Mouse (Mus musculus): ENCODE results near the gene Hinfp.
"Not testable (repeated sequence)": the region's sequence is repeated elsewhere in the genome, so short reads cannot be mapped to it uniquely, and the experiment has no call there.

Hinfp gene

DNA sequence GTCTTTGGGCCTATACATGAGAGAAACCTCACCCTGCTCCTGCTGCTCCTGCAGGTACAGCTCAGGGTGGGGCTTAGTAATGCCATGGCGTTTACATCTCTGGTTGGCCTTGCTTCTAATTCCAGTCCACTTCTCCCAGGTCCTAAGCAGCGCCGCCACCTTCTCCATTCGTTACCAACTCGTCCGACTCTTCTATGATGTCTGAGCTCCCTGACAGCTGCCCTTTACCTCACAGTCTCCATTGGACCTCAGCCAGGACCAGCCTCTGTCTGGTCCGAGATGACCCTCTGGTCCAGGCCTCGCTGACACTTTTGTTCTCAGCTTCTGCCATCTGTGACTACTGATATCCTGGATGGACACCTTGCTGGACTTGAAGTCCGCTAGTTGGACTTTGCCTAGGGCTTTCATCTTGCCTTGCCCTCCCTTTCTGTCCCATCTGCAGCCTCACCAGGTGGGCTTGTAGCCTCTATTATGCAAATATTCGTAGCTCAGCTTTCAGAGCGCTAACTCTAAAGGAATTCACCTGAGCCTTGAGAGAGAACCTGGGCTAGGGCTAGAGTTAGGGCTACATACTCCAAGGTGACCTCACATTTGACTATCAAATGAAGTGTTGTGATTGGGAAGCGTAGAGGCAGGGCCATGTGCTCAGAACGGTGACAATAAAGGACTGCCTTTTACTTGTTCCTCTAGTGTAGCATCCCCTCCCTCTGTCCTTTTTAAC is 27.6 kb upstream of the Hinfp start:
- DNase-seq (ENCODE audit: low spot score), result no peak

- no peak for DNase-seq (ENCODE audit: low spot score)
Measured at GRCm38 (mm10) chr9:44330736-44331135, 25.3 kb upstream of the Hinfp start.

DNA sequence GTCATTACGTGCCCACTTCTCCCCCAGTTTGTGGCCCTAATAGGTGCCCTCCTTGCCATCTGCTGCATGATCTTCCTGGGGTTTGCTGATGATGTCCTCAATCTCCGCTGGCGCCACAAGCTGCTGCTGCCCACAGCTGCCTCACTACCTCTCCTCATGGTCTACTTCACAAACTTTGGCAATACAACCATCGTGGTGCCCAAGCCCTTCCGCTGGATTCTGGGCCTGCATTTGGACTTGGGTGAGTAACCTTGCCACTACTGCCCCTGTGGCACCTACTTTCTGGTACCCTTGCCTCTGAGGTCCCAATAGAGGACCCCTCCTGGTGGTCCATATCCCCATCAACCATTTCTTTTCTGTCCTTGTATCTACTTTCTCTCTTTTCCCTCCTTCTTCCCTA is 22.5 kb upstream of the Hinfp start:
- no peak for DNase-seq (ENCODE audit: low spot score)

DNA sequence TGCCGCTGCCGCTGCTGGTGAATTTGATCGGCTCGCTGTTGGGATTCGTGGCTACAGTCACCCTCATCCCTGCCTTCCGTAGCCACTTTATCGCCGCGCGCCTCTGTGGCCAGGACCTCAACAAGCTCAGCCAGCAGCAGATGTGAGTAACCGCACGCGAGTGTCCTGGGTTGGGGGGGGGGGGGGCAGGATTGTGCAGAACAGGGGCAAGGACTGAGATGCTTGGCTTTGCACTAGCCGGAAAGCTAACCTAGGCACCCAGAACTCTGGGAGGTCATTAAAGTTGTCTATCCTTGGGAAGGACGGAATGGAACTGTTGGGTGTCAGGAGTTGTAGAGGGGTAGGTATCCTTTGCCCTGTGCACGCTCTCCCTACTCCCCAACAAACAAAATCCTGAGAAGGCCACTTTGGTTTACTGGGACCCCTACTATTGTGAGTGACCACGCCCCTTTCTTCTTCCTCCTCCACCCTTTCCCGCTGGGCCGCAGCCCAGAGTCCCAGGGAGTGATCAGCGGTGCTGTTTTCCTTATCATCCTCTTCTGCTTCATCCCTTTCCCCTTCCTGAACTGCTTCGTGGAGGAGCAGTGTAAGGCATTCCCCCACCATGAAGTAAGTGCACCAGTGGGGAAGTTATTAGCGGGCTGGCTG is 21.7 kb upstream of the Hinfp start:
- DNase-seq (ENCODE audit: low spot score), result no peak

DNA sequence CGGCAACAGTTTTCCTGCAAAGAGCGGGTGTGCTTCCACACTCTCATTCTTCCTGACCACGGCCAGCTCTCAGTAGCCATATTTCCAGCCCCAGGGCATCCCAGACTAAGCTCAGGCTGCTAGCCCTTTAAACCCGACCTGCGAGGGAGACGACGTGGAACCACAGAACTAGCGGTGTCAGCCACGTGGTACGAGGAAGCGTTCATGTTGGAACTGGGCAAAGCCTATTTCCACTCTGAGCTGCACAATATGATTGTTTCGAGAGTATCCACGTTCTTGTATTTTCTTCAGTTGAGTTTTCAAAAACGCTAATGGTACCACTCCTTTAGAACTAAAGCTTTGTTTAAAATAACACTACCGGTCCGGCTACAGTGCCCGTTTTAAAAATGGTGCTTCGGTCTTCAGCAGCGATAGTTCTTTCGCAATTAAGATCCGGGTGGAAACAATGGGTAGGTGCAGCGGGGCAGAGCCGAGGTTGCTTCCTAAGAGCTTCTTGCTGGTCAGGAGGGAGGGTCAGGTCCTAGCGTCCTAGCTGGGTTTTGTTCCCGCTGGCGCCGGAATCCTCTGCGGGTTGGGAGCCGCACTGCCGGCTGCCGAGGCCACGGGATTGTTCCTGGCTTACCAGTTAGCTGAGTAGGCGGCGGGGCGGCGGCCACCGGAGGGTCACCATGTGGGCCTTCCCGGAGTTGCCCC is 21.0 kb upstream of the Hinfp start:
- DNase-seq (ENCODE audit: low spot score), result peak; percentile 90

- DNase-seq (ENCODE audit: low spot score), result no peak
Measured at GRCm38 (mm10) chr9:44325768-44326370, 20.4 kb upstream of the Hinfp start, which contains the start of gene Dpagt1. Gene Dpagt1 (plus strand): TSS chr9:44326019.

DNA sequence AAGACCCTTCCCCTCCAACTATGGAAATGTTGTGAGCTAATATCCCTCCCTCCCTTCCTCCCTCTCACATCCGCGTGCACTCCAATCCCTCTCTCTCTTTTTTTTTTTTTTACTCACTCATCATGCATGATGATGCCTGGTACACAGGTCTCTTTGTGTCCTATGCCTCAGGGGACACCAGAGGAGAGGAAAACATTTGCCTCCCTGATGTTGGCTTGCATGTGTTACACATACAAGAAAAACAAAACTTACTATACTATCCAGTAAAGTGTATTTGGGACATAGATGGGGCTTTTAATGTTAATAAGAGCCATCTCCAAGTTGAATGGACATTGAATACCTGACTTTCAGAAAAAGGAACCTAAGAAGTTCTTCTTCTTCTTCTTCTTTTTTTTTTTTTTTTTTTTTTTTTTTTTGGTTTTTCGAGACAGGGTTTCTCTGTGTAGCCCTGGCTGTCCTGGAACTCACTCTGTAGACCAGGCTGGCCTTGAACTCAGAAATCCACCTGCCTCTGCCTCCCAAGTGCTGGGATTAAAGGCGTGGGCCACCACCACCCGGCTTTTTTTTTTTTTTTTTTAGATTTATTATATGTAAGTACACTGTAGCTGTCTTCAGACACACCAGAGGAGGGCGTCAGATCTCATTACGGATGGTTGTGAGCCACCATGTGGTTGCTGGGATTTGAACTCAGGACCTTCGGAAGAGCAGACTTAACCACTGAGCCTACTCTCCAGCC is 19.7 kb upstream of the Hinfp start:
- not testable (repeated sequence) for DNase-seq (ENCODE audit: low spot score)

DNA sequence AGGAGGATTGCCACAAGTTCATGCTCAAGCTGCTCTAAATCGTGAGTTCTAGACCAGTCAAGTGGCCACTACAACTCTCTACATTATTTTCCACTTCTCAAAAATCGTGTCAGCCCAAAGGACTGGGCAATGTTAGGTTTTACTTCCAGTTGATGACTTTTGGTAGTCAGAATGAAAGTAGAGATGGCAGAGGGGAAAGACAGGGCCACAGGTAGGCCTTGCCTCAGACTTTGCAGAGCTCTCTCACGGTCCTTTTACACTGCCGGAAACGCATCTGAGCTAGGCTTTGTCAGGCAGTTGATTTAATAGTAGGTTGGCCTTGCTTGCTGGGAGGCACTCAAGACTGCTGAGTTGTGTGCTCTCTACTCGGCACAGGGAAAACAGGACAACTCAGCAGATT is 18.7 kb upstream of the Hinfp start:
- no peak for DNase-seq (ENCODE audit: low spot score)

- DNase-seq (ENCODE audit: low spot score), result not testable (repeated sequence)
Measured at GRCm38 (mm10) chr9:44323656-44324055, 18.2 kb upstream of the Hinfp start.

GRCm38 (mm10) chr9:44320799-44321133 is 15.3 kb upstream of the Hinfp start:
- no peak for DNase-seq (ENCODE audit: low spot score)

GRCm38 (mm10) chr9:44319887-44320798 is 14.7 kb upstream of the Hinfp start, which contains the start of gene C2cd2l:
Gene C2cd2l (minus strand): TSS chr9:44320285.
- DNase-seq (ENCODE audit: low spot score), result peak; percentile 96

GRCm38 (mm10) chr9:44319105-44319886 is 13.8 kb upstream of the Hinfp start:
- no peak for DNase-seq (ENCODE audit: low spot score)

- no peak for DNase-seq (ENCODE audit: low spot score)
Measured at GRCm38 (mm10) chr9:44318826-44319095, 13.3 kb upstream of the Hinfp start.

- peak; percentile 80 for DNase-seq (ENCODE audit: low spot score)
Measured at GRCm38 (mm10) chr9:44318076-44318825, 12.8 kb upstream of the Hinfp start.

- DNase-seq (ENCODE audit: low spot score), result no peak
Measured at GRCm38 (mm10) chr9:44317452-44317851, 12.0 kb upstream of the Hinfp start.

DNA sequence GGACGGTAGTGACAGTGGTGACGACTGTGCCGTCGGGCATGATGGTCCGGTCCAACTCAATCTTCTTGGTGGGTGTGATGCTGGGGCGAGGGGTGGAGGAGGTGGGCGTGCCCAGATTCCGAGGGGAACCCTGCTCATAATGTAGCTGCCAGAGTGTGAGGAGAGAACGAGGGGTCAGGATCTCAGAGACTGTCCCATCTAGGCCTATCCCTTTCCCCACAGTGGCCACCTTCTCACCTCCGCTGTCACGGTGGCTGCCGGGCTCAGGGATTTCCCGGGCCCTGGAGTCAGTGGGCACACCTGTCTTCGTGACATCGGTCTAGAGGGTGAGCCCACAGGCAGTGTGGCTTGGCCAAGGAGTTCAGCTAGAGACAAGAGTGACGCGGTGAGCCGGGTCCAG is 9.4 kb upstream of the Hinfp start:
- no peak for DNase-seq (ENCODE audit: low spot score)

DNA sequence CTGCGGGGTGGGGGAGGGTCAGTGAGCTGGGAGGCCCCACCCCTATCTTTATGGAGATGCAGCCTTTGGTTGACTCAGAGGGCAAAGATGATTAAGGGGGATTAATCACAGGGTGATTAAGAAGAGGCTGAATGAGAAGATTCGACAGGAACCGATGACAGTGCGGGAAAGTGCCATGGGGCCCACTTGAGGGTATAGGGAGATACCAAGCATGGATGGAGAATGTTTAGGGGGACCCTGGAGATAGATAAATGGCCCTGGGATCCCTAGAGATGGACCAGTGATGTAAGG is 8.7 kb upstream of the Hinfp start:
- DNase-seq (ENCODE audit: low spot score), result no peak

DNA sequence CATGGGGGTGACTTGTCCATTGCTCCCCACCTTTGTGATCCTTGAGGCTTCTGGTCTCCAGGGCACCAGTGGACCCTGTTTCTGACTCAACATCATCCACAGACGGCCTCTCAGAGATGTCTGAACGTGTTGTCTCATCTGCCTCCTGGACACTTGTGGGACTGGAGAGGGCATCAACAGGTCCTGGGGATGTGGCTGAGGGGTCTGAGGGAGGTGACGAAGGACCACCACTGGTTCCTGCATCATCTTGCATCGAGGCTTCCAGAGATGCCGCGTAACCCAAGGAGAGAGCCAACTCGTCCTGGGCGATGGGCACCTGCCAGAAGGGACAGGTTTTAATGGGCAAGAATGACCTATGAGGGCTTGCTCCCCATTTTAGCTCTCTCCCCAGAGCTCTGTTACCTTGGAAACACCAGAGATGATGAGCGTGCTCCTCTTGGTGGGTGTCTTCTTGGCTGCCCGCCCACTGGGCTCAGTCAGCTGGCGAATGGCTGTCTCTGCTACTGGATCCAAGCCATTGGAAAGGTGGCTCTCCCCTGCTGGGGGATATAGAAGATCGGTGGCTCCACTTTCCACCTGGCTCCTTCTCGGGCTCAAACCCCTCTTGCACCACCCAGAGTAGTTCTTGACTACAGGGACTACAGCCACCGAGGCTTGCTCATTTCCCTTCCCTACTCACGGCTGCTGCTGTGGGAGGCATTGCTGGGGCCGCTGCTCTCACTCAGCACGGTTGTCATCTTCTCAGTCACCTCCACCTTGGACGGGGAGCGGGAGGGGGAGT is 8.2 kb upstream of the Hinfp start:
- DNase-seq (ENCODE audit: low spot score), result no peak
